Mouse (Mus musculus) E14TG2a.4 (cell line): Measurements from ENCODE around the gene Usp4.

Experiments used
- CTCF ChIP-seq: conservative IDR thresholded peaks from 2 replicates; pipeline ENCODE4 v1.5.1; 2014; ENCODE audit warnings: low read length
- POU5F1 ChIP-seq: IDR thresholded peaks from 2 replicates; pipeline ENCODE4 v1.6.1; 2014; ENCODE audit warnings: low read length, borderline replicate concordance

GRCm38 (mm10) chr9:108412221-108412620 is 64.6 kb downstream of the Usp4 start:
- no peak for TF ChIP-seq CTCF
- no peak for TF ChIP-seq POU5F1
